Mouse (Mus musculus) C2C12 (cell line): ENCODE measurements around the gene Wdr45b.

Source experiments
- CEBPB ChIP-seq: IDR thresholded peaks from one replicate; pipeline ENCODE4 v1.6.1; 2011; ENCODE audit warnings: low read depth, mild to moderate bottlenecking, control low read depth, moderate library complexity
- CTCF ChIP-seq: IDR thresholded peaks from one replicate; pipeline ENCODE4 v1.5.1; 2011; ENCODE audit not compliant: control insufficient read depth, insufficient read depth, insufficient read length
- FOSL1 ChIP-seq: IDR thresholded peaks from one replicate; pipeline ENCODE4 v1.8.0; 2011; ENCODE audit warnings: mild to moderate bottlenecking, low read length; ENCODE audit not compliant: poor library complexity, insufficient read depth, severe bottlenecking
- MAX ChIP-seq: IDR thresholded peaks from one replicate; pipeline ENCODE4 v1.6.1; 2011; ENCODE audit warnings: mild to moderate bottlenecking, control low read depth
- MYOD1 ChIP-seq: IDR thresholded peaks from one replicate; pipeline ENCODE4 v1.6.1; 2011; ENCODE audit warnings: low read depth; ENCODE audit not compliant: control insufficient read depth, insufficient read length
- MYOG ChIP-seq: IDR thresholded peaks from one replicate; pipeline ENCODE4 v1.6.1; 2011; ENCODE audit not compliant: control insufficient read depth, insufficient read length; ENCODE audit errors: extremely low read depth
- USF1 ChIP-seq: IDR thresholded peaks from one replicate; pipeline ENCODE4 v1.6.1; 2011; ENCODE audit warnings: low read depth, mild to moderate bottlenecking, control low read depth, moderate library complexity

DNA sequence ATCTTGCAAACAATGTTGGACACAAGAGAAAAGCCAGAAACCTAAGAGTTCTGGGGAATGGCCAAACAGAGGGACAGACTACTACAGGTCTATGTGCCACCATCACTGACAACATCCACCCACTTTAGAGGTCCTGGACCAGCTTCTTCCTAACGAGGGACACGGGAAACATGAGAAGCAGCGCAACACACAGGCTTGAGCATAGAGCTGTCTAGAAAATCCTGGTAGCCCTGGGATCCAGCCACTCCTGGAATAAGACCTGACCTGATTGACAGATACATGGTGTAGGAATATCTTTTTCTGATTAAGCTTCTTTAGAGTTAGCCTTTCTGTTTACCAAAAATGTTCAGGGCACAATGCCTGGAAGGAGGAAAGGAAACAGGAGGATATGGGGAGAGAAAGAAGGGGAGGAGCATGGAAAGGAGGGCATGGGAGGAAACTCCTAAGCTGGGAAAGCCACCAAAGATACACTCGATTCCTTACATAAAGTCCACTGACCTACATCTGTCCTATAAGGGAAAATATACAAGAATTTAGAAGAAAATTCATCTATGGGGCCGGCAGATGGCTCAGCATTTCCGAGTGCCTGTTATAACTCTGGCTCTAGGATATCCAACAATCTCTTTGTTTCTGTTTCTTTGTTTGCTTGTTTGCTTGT, 16.2 kb upstream of the Wdr45b start:
- no peak for TF ChIP-seq CTCF
- no peak for TF ChIP-seq MAX
- no peak for TF ChIP-seq MYOD1
- TF ChIP-seq USF1, result no peak
- TF ChIP-seq MYOG, result no peak
- TF ChIP-seq FOSL1, result no peak
- no peak for TF ChIP-seq CEBPB
